Mouse (Mus musculus) gastrocnemius, postnatal 10 days (tissue): Measurements from ENCODE around the gene Ccdc65. TPM values are rescaled to one million over a fixed set of nuclear protein-coding genes. Genes with fewer than 3 reads are reported as not detected.

Experiments used
- DNase-seq: peaks from one replicate; pipeline ENCODE4 v3.0.0; 2021; ENCODE audit warnings: mixed read lengths
- total RNA-seq, 2 experiments: library from RNA; stranded (reverse); gene quantifications; 2 replicates each; pipeline ENCODE4 v1.2.3; 2021

Gene Ccdc65
- total RNA-seq, 2 experiments from 2014 or later: not detected

DNA sequence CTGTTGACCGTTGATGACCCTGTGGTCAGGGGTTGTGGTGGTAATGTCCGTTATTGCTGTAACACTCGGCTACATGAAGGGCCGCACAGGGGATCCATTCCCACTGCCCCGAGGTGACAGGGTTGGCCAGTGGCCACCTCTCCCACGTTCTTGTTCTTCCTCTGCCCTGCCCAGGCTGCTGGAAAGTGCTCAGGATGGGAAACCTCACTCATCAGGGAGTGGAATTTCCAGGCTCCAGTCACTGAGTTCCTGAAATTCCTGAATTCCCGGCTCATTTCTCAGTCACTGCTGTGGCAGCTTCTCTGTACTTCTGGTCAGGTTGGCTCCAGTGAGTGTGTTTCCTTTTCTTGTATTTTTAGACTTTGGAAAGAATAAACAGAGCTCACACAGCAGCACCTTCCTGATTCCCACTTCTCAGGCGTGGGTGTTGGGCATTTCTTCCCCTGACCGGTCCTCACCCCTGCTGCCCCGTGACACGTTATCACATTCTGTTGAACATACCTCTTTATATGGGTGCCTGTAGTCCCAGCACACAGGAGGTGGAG, 15.8 kb upstream of the Ccdc65 start:
- DNase-seq: peak; percentile 31

DNA sequence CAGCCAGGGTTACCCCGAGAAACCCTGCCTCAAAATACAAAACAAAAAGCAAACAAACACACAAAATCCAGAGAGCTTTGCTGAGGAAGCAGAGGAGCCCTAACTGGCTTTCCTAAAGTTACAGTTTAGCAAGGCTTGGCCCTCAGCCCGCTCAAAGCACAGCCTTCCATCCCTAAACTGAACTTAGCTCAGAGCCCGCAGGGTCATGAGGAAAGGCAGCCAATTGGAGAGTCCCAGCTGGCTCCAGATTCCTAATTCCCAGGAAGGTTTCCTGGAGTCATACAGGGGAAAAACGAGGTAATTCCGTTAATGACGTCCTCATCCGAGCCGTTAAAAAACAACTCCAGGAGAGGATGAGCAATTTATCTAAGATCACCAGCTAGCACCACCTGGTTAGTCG, 12.3 kb upstream of the Ccdc65 start:
- DNase-seq: peak; percentile 31

DNA sequence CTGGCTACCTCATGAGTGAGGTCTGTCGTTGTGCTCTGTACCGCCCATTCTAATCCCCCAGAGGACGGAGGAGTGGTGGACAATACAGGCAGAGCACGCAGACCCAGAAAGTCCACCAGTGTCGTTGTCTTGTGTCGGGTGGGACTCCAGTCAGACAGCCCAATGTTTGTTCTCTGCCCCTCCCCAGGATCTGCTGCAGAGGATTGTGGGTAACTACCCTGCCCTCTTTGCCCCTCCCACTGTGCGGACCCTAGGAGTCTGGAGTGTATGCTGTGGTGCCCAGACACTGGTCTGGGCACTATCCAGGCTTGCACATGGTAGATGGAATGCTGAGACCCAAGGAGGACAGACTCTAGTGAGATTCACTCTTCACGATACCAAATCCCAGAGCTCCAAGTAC, 11.8 kb upstream of the Ccdc65 start:
- DNase-seq: no peak

DNA sequence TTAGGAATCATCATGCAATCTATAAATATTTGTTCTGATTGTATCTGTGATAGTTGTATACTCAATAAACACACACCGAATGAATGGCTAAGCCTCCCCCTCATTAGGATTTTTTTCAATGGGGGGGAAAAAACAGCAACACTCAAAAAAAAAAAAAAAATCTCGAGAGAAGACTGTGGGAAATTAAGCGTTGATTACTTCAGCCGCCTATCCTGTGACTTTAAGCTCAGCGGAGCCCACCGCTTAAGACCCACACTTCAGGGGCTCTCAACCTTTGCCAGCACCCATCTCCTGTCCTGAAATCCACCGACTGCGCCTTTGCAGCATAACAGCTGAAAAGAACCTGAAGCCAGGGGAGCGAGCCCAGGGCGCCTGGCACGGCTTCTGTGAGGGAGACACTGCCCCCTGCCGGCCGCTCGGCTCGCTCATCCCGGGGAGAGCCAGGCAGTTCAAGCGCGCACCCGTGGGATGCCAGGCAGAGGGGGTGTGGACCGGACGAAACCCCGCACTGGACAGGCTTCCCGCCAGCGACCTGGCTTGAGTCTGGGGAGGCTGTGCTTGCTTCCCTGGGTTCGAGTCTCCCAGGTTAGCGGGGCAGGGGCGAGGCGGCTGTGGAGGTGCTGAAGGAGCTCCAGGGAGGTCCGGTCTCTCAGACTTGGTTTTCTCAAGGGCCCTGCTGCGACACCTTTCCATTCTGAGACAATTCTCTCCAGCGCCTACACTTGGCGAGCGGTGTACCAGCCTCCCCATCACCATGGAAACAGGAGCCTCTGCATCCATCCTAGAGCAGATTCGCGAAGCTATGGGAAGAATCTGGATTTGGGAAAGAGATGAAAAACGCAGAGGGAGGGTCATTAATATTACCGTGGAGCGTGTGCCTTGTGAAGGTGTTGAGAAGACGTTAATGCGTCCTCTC, 8.6 kb upstream of the Ccdc65 start:
- DNase-seq: peak; percentile 93

DNA sequence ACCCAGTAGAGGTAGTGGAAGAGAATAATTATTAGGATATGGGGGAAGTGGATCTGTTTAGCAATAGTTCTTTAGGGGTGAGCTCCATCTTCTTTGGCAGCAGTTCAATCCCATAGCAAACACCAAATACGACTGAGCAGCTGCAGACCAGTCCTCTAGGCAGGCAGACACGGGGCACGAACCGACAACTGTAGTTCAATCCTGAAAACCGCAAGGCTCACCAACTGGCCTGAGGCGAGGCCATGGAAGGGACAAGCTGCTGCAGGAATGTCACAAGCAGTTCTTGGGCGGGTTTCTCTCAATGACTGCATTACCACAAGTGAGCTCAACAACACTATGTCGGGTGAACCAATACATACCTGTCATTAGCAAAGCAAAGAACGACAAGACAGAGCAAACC, 3.7 kb upstream of the Ccdc65 start:
- no peak for DNase-seq

DNA sequence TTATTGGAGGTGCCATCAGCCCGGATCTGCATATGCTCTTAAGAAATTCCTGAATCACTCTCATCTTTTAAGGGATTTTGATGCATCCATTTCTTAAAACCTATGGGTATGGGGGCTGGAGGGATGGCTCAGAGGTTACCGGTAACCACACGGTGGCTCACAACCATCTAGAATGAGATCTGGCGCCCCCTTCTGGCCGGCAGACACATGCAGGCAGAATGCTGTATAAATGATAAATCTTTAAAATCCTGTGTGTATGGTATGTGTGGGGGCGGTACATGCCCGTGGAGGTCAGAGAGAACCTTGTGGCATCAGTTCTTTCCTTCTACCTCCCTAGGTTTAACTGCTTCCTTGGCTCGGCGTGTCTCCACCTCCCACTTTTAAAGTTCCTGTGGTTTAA, 2.4 kb downstream of the Ccdc65 start:
- DNase-seq: peak; percentile 77

DNA sequence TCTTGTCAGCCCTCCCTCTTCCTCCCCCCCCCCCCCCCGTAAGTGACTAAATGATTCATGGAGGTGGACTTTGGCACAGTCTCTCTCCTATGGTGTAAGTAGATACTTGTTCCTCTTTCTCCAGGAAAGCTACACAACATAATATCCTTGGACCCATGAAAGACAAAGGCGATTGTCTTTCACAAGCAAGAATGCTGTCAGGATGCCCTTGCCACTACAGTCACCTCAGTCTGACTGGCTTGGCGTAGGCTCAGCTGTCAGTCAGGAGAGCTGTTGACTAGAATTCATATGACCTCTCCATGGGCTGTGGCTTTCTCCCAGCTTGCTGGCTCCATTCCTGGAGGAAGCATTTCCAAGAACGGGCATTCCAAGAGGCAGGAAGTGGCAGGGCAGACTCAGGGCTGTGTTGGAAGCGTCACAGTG, 6.2 kb downstream of the Ccdc65 start:
- no peak for DNase-seq

DNA sequence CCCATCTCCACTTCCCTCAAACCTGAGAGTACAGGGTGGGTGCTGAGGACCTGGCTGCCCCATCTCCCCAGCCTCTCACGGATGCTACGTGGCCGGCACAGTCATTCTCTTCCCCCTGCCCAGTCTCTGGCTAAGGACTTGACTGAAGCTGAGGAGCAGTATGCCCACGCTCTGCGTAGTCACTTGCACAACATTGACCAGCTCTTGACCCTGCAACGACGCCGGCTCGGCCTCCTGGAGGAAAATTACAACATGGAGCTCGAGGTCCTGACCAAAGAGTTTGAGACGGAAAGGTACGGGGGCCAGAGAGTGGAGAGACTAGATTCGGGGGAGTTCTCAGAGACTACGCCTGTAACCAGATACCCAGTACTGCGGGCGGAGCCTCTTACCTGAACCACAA, 9.3 kb downstream of the Ccdc65 start:
- DNase-seq: no peak

DNA sequence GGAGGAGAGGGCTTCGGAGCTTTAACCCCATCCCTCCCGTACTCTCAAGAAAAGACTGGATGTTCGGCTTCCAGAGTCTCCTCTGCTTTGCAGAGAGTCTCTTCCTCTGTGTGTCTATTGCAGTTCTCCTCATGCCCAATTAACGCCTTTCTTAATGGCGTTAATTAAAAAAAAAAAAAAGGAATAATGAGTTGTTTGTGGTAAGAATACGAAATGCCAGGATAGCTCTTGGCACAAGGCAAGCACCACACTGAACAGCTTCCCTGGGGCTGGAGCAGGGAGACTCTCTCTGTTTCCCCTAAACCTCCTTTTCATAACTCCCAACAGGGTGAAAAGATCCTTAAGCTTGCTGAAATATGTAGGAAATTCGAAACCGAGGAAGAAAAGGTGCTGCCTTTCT, 14.2 kb downstream of the Ccdc65 start:
- no peak for DNase-seq

DNA sequence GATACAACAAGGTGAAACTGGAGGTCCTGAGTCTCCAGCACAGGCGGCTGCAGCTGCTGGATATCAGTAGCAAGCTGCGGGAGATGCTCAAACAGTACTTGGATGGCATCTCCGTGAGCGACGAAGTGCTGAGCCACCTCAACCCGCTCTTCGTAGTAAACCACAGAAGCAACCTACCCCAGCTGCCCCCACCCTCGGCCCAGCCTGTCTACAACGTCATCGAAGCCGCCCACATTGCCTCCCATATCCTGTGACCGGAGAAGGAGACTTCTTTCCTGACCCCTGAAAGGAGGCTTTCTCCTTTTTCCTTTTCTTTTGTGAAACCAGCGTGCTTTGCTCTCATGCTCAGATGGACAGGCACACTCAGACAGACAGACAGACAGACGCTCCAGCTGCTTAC, 14.8 kb downstream of the Ccdc65 start:
- no peak for DNase-seq

DNA sequence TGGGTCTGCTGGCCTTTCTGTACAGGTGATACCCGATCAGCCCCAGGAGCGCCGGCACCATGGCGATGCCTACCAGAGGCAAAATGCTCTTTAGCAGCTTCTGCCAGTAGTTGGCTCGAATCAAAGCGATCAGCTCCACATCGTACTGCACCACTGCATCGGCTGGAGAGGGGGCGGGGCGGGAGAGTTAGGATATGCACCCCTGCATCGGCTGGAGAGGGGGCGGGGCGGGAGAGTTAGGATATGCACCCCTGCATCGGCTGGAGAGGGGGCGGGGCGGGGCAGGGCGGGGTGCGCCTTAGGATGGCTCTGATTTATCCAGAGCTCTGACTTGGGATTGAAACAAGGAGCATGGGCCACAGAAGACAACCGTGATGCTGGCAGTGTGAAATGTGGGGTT, 16.4 kb downstream of the Ccdc65 start:
- DNase-seq: no peak

DNA sequence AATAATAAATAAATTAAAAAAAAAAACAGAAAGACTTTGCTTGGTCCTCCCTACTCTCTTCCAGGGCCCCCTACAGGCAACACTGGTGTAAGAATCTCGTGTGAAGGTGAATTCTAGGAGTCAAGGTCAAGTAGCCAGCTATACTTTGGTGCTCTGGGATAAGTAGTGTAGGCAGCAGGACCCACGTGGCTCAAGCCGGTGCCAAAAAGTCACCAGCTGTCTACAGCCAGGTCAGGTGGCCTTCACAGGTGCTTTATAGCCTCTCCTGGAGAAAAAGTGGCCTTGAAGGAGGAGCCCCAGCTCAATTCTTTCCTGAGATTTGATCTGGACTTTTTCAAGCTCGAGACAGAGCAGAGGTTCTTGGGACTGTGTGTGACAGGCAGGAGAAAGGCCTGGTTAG, 18.1 kb downstream of the Ccdc65 start:
- DNase-seq: no peak

DNA sequence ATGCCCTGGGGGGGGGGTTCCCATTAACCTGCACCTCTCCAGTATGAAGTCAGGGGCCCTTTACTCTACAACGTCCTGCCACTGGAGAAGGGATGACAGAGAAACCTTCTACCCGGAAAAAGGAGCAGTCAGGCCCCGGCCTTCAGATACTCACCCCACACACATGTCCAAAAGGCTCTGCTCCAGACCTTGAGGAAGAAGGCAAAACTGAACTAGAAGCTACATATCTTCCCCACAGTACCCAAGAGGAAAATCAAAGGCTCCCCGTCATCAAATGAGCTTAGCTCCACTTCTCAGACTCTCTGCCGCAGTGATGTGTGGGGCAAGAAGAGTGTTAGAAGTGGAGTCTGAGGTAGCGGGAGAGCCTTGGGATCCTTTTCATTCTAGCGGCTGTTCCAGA, 18.7 kb downstream of the Ccdc65 start:
- no peak for DNase-seq

DNA sequence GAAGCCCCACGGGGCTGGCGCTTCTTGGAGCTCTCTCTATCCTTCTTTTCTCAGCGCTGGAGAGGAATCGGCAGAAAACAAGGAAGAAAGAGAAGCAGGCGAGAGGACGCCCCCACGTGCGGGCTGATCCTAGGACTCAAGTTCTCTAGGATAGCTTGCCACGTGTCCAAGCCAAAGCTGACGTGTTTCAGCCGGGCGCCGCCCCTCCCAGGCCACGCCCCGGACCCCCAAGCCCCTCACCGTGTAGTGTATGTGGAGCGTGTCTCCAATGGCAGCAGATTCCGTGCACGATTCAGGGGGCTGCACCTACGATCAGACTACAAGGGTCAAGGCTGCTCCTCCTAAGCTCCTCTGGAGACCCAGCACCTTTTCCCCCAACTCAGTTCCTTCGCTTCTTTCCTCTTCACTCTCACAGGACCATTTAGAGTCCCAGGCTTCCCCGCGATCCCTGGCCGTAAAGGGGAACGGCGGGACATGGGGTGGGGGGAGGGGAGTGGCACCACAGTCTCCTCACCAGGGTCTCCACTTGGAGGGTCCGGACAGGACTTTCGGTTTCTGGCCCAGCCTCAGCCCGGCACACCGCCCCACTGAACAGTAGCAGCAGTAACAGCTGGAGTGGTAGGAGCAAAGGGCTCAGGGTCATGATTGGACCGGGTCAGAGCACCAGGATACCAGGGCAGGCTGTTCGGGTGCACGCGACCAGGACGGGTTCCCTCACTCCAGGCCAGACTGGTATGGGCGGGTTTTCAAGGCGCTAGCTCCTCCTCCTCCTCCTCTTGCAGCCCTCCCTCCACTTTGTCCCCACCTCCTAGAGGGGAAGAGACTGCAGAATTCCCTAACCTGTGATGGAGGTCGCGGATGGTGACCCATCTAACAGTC, 19.7 kb downstream of the Ccdc65 start, which contains the start of gene Fkbp11:
Gene Fkbp11, minus strand, starts transcription at position 756 of the 879 bp plus-strand sequence.
- peak; percentile 44 for DNase-seq

DNA sequence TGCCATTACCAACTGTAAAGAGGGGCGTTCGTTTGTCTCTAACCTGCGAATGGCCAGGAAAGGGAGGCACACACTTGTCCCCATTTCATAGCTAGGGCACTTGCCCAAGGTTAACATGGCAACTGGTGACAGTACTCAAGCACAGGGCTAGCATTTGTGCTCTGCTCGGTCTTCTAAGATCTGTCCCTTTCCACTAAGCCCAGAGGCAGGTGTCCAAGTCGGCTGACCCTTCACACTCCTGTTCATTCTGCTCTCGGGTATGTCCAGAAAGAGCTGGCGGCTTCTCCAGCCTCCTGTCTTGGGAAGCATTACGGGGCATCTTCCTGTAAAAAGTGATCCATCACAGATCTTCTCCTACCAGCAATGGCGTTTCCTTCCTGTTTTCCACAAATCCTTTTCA, 20.4 kb downstream of the Ccdc65 start:
- no peak for DNase-seq

DNA sequence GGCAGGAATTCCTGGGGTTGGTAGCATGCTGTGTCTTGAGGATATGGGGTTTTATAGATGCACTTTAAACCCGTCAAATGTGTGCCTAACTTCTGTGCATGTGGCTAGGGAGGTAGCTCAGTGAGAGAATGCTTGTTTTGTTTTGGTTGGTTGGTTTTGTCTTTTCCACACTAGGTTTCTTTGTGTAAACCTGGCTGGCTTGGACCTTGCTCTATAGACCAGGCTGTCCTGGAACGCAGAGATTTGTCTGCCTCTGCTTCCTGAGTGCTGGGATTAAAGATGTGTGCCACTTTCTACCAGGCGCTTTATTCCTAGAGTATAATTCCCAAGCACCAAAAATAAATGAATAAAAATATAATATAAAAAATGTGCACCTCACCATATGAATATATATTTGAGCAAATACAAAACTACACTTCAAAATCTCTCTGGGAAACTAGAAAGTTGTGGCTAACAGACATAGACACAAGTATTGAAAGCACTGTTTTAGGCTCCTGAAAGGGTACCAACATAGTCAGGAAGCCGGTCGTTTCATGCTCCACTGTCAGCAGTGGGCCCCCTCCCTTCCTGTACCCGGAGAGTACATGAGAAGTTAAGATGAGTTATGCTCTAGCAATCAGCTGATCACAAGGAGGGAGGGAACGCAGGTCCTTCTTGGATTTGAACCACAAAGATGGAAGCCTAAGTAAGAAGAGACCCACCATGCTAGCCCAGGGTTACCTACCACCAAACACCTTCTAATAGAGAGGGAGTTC, 22.0 kb downstream of the Ccdc65 start:
- no peak for DNase-seq

DNA sequence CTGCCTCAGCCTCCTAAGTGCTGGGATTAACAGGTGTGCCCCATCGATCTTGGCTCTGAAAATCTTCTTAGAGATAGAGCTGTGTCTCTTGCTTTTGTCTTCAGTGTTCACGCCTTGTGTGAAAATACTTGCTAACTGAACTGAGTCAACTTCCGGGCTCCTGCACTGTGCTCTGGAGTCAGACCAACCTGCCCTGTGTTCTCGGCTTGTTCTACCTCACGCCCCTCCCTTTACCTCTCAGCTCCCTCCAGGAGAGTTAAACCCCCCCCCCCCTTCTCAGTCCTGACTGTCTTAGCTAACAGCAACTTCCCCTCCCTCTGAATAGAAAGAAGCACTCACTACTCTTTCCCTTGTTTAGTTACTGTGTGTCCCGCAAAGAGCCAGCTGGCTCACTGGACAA, 22.8 kb downstream of the Ccdc65 start:
- no peak for DNase-seq

DNA sequence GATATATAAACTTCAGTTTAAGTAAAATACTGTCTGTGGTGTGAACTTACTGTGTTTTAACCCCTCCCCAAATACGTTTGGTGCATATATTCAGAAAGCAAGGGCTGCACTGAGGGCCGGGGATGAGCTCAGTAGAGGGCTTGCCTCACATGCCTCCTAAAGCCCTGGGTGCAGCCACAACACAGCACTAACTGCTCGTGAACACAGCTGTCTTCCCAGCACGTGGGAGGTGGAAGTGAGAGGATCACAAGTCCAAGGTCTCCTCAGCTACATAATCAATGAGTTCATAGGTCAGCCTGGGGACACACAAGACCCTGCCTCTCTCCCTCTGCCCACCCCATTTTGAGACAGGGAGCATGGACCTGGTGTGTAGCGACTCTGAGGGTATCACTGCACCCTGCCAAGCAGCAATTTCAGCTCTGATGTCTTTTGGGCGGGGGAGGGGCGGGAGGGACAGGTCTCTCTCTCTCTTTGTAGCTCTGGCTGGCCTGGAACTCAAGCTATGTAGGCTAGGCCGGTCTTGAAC, 24.1 kb downstream of the Ccdc65 start:
- DNase-seq: no peak

DNA sequence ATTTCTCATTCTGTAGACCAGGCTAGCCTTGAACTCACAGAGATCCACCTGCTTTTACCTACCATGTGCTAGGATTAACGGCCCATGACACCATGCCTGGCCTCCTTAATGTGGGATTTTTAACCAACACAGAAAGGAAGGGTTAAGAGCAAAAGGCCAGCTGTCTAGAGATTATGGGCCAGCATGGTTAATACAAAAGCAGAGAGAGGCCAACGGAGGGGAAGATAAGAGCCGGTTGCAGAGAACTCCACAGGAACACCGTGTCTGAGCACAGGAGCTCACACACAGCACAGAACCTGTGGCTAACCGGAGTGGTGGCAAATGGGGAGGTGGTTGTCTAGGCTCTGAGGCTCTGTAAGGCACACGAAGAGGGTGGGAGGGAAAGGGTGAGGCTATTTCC, 25.4 kb downstream of the Ccdc65 start:
- no peak for DNase-seq

DNA sequence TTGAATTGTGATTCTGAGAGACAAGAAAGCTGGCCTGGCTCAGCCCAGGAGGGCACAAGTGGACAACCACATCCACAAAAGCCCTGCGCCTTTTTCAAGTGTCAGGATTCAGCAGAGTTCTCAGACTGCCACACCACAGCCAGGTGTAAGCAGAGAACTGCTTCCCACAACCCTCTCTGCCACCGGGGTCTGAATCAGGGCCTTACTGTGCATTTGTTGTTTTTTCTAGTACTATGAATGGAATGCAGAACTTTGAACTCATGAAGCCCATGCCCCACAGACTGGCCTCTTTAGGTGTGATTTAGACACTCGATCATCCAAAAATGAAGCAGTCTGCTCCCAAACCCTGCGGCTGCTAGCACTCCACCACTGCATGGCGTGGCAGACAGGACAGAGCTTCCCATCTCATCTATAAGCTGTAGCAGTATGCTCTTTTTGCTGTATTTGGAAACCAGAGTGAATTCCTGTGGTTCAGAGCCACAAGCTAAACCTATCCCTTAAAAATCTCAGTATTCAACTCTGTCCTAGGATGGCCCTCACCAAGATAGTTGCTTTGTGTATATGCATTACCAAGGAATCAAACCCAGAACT, 26.1 kb downstream of the Ccdc65 start:
- DNase-seq: no peak

DNA sequence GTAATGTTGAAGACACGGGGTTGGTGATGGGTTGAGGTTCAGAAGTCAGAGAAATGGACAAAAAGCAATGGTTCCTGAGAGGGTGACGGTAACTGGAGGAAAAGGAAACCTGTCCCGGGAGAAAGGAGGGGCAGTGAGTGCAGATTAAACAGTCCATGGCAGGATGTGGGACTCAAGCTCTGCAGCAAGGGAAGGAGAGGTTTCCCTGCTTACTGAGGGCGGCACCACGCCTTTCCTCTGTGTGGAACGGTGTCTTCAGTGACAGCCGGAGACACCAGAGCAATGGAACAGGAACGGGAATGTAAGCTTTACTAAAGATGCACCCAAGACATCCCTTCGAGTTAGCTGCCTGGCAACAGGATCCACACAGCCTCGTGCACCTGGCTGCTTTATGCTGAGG, 28.5 kb downstream of the Ccdc65 start:
- DNase-seq: no peak

DNA sequence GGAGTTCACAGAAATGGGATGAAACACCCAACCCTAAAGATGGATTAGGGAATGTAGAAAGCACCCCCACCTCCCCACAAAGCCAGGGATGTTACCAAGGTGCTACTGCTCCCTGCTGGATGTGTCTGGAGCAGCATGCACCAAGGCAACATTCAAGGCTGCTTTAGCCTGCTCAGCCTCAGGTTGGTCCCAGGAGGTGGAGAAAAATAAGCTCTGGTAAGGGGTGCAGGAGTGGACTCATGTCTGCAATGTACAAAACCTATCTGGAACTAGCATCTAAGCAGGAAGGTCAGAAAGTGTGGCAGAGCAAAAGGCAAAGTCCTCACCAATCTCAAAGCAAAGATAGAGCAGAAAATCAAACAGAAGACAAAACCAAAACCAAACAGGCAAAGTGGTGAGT, 29.9 kb downstream of the Ccdc65 start:
- DNase-seq: peak; percentile 25
